Mouse (Mus musculus) testis, adult 2 months (tissue): ENCODE measurements around the gene Abcc1.

ENCODE experiments used
- CTCF ChIP-seq: fragments of 200-500 bp; IDR thresholded peaks from 2 replicates; pipeline ENCODE4 v1.5.1; 2012; ENCODE audit warnings: low read depth, mild to moderate bottlenecking, inconsistent platforms, low read length, moderate library complexity; ENCODE audit not compliant: control insufficient read depth, insufficient read depth, insufficient replicate concordance
- POLR2A ChIP-seq: fragments of 200-500 bp; IDR thresholded peaks from 2 replicates; pipeline ENCODE4 v1.6.1; 2012; ENCODE audit warnings: low read depth, mild to moderate bottlenecking, inconsistent platforms, low read length, moderate library complexity; ENCODE audit not compliant: control insufficient read depth

GRCm38 (mm10) chr16:14475001-14475400, 113.6 kb downstream of the Abcc1 start:
- TF ChIP-seq POLR2A = no peak
- no peak for TF ChIP-seq CTCF
